Mouse (Mus musculus): ENCODE results near the gene Cdca8.

DNA sequence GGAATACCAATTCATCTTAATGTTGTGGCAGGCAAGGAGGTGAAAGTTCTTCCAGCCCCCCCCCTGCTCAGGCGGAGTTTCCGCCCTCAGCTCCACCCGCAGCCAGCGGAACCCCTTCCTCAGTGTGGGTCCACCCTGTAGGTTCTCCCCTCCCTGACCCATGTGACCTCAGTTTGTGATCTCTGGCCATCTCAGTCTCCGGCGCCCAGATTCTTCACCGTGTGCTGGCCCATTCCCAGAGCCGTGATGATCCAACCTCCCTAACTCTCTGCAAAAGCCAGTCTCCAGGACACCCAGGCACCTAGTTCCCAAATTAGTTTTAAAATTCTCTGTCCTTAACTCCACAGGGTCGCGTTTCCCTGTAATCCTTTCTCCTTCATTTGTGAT, 48.6 kb upstream of the Cdca8 start:
- no peak for TF ChIP-seq CTCF (IDR thresholded peaks at IDR 0.05; ENCODE audit: control insufficient read depth, insufficient read depth, insufficient read length)
- no peak for TF ChIP-seq MYOG (IDR thresholded peaks at IDR 0.05; ENCODE audit: control insufficient read depth, extremely low read depth, insufficient read length)
